Mouse (Mus musculus): ENCODE data around the gene Ankrd55. TPM values are rescaled to one million over a fixed set of nuclear protein-coding genes. Genes with fewer than 3 reads are reported as not detected.

The Ankrd55 gene
- polyA plus RNA-seq, 1 experiment from 2014 or later: 0.11 TPM

DNA sequence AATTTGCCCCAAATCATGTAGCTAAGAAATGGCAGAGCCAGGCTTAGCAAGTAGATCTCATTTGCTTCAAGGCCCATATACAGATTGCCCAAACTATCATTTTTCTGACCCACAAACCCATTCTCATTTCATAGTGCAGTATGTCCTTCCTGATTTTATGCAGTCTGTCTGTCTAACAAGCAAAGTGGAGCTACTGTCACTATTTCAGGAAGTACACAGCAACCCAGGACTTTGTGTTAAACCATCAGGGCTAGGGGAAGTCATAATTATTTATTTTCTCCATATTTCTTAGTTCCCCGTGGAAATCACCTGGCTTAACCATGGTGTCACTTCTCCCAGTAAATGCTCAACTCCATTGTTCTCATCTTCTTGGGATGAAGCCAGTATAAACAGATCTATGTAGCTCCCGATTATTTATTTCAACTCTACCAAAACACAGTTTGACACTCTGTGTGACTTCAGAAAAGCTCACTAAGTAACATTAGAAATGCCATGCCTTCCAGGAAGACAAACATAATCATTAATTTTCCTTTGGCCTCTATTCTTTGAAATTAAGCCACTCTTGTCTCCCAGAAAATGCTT lies 98.3 kb downstream of the Ankrd55 start:
- H3K4me1 ChIP-seq (replicated peaks; ENCODE audit: control insufficient read depth, insufficient read depth, low read length): no peaks in the 10 kb centered on the region
- ATAC-seq (replicated peaks; ENCODE audit: low FRiP score) (no peak), DNase-seq (ENCODE audit: low spot score) (no peak)
- H3K36me3 ChIP-seq (ENCODE audit: control insufficient read depth, insufficient read depth, low read length): no peaks in the 10 kb centered on the region
- WGBS: 66% methylated on average over 2 of the region's 2 CpGs
- no peak overlapping the region for H3K9ac ChIP-seq (ENCODE audit: low read depth, low read length)
- no peaks in the 10 kb centered on the region for H3K27me3 ChIP-seq (replicated peaks; ENCODE audit: control insufficient read depth, insufficient read depth, low read length)
- no peak overlapping the region for H3K4me3 ChIP-seq (ENCODE audit: low read depth, low read length)
- no peaks in the 10 kb centered on the region for H3K9me3 ChIP-seq (ENCODE audit: control insufficient read depth, low read length)
- no peak overlapping the region for H3K27ac ChIP-seq (ENCODE audit: low read depth, low read length)
- no peak overlapping the region for H3K4me2 ChIP-seq

DNA sequence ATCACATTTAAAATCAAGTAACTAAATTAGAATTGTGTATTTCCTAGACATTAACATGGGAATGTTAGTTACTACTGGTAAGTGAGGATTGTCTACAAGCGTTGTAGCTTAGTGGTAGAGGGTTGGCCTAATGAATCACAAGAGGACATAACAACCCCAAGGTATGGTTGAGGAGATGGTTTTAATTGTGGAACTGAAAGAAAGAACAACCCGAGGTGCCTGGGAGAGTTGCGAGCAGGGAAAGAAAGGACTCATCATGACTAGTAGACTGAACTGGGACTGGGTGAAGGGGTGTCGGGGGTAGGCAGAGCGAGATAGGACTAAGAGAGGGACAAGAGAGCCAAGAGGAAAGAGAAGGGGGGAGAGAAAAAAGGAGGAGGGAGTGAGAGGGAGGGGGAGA lies 99.0 kb downstream of the Ankrd55 start:
- H3K9ac ChIP-seq (ENCODE audit: low read depth, low read length): no peak overlapping the region

DNA sequence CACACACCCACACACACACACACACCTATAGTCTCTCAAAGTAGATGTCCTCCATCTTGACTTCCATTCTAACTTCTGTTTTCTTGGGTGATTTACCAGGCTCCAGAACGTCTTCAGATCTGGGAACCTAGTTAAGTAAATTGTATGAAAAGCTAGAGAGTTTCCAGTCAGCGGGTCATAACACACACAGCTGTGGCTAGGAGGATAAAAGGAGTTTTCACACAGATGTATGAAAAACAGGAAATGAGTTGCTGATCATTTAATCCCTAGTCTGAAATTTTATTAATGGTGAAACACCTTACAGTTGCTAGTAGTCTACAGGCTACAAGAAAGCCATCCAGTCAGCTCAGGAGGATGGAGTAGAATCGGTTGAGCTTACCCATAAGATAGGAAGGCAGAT lies 99.9 kb downstream of the Ankrd55 start:
- H3K4me2 ChIP-seq: no peak overlapping the region
- ATAC-seq (replicated peaks; ENCODE audit: low FRiP score) (no peak), DNase-seq (ENCODE audit: low spot score) (no peak)
- no peak overlapping the region for H3K27ac ChIP-seq (ENCODE audit: low read depth, low read length)
- H3K36me3 ChIP-seq (ENCODE audit: control insufficient read depth, insufficient read depth, low read length): no peaks in the 10 kb centered on the region
- no peaks in the 10 kb centered on the region for H3K4me1 ChIP-seq (replicated peaks; ENCODE audit: control insufficient read depth, insufficient read depth, low read length)
- WGBS: 76% methylated on average over 3 of the region's 3 CpGs
- no peaks in the 10 kb centered on the region for H3K9me3 ChIP-seq (ENCODE audit: control insufficient read depth, low read length)
- H3K9ac ChIP-seq (ENCODE audit: low read depth, low read length): no peak overlapping the region
- no peaks in the 10 kb centered on the region for H3K27me3 ChIP-seq (replicated peaks; ENCODE audit: control insufficient read depth, insufficient read depth, low read length)
- H3K4me3 ChIP-seq (ENCODE audit: low read depth, low read length): no peak overlapping the region

More for the DNA sequence above, 99.0 kb downstream of the Ankrd55 start:
- H3K27me3 ChIP-seq (replicated peaks; ENCODE audit: control insufficient read depth, insufficient read depth, low read length): no peaks in the 10 kb centered on the region
- no peak overlapping the region for H3K4me3 ChIP-seq (ENCODE audit: low read depth, low read length)
- no peak for DNase-seq (ENCODE audit: low spot score)
- WGBS: 80% methylated on average over 5 of the region's 5 CpGs
- no peak overlapping the region for H3K4me2 ChIP-seq
- H3K36me3 ChIP-seq (ENCODE audit: control insufficient read depth, insufficient read depth, low read length): no peaks in the 10 kb centered on the region
- ATAC-seq (replicated peaks; ENCODE audit: low FRiP score): no peak
- H3K4me1 ChIP-seq (replicated peaks; ENCODE audit: control insufficient read depth, insufficient read depth, low read length): no peaks in the 10 kb centered on the region
- H3K9me3 ChIP-seq (ENCODE audit: control insufficient read depth, low read length): no peaks in the 10 kb centered on the region
- H3K27ac ChIP-seq (ENCODE audit: low read depth, low read length): no peak overlapping the region

DNA sequence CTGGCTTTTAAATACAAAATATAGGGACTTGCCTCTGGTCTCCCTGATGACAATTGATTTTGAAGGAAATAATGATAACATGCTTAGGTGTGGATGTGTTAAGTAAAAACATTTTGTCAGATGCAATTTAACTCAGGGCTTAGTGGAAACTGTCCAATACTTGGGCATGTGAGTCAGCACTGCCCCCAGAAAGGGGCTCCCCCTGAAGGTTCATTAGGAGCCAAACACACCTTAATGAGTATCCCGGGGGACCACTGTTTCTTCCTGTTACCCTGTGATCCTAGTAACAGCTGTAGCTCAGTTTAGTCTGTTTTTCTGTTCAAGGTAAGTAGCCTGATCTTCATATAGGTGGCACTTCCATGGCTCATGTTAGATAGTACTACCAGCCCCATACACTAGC lies 102.0 kb downstream of the Ankrd55 start:
- Histone ChIP-seq H3K27me3 (replicated peaks; ENCODE audit: control insufficient read depth, insufficient read depth, low read length) (no peaks in the 10 kb centered on the region), H3K4me1 (replicated peaks; ENCODE audit: control insufficient read depth, insufficient read depth, low read length) (no peaks in the 10 kb centered on the region), H3K27ac (ENCODE audit: low read depth, low read length) (no peak overlapping the region), H3K9me3 (ENCODE audit: control insufficient read depth, low read length) (no peaks in the 10 kb centered on the region), H3K36me3 (ENCODE audit: control insufficient read depth, insufficient read depth, low read length) (no peaks in the 10 kb centered on the region), H3K4me3 (ENCODE audit: low read depth, low read length) (no peak overlapping the region), H3K9ac (ENCODE audit: low read depth, low read length) (no peak overlapping the region), H3K4me2 (no peak overlapping the region)
- WGBS: 90% methylated on average over 1 of the region's 1 CpGs
- no peak for ATAC-seq (replicated peaks; ENCODE audit: low FRiP score)
- DNase-seq (ENCODE audit: low spot score): no peak

DNA sequence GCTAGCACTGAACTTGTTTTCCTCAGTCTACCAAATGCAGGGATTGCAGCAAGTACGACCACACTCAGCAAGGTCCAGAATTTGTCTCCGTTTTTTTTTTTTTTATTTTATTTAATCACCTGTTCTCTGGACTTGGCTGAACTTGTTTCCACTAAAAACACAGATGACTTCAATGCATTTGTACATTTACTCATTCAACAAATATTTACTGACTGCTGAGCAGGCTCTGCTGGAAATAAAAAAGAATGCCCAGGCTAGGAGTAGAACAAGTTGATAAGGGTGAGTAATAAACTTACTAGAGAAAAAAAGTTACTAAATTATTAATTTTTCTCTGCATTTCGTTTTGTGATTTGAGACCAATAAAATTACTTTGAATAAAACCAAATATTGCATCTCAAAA lies 103.1 kb downstream of the Ankrd55 start:
- no peak for DNase-seq (ENCODE audit: low spot score)
- Histone ChIP-seq H3K4me3 (ENCODE audit: low read depth, low read length) (no peak overlapping the region), H3K4me2 (no peak overlapping the region), H3K27ac (ENCODE audit: low read depth, low read length) (no peak overlapping the region), H3K4me1 (replicated peaks; ENCODE audit: control insufficient read depth, insufficient read depth, low read length) (no peaks in the 10 kb centered on the region), H3K27me3 (replicated peaks; ENCODE audit: control insufficient read depth, insufficient read depth, low read length) (no peaks in the 10 kb centered on the region), H3K9ac (ENCODE audit: low read depth, low read length) (no peak overlapping the region), H3K9me3 (ENCODE audit: control insufficient read depth, low read length) (no peaks in the 10 kb centered on the region), H3K36me3 (ENCODE audit: control insufficient read depth, insufficient read depth, low read length) (no peaks in the 10 kb centered on the region)
- no peak for ATAC-seq (replicated peaks; ENCODE audit: low FRiP score)
- WGBS: 66% methylated on average over 3 of the region's 3 CpGs

DNA sequence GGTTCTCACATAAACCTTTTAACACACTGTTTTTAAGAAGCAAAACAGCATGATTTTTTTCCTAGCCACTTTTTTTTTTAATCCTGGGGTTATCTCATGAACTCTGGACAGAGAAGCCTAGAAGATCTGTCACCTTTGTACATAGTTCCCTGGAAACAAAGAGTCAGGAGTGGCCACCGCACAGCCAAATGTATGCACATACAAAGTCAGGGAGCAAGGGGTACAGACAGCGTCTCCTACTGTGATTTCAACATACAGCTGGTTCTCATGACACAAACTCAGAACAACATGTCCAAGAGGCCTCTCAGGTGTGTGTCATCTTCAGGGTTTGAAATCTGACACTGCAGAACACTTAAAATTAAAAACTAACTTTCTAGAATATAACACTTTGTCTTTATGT lies 105.1 kb downstream of the Ankrd55 start:
- Histone ChIP-seq H3K9me3 (ENCODE audit: control insufficient read depth, low read length) (no peaks in the 10 kb centered on the region), H3K27me3 (replicated peaks; ENCODE audit: control insufficient read depth, insufficient read depth, low read length) (no peaks in the 10 kb centered on the region), H3K4me3 (ENCODE audit: low read depth, low read length) (no peak overlapping the region), H3K36me3 (ENCODE audit: control insufficient read depth, insufficient read depth, low read length) (no peaks in the 10 kb centered on the region), H3K9ac (ENCODE audit: low read depth, low read length) (no peak overlapping the region), H3K4me1 (replicated peaks; ENCODE audit: control insufficient read depth, insufficient read depth, low read length) (no peaks in the 10 kb centered on the region), H3K27ac (ENCODE audit: low read depth, low read length) (no peak overlapping the region), H3K4me2 (no peak overlapping the region)
- whole genome bisulfite sequencing: 81% methylated on average over 2 of the region's 2 CpGs
- no peak for ATAC-seq (replicated peaks; ENCODE audit: low FRiP score)
- DNase-seq (ENCODE audit: low spot score): no peak

DNA sequence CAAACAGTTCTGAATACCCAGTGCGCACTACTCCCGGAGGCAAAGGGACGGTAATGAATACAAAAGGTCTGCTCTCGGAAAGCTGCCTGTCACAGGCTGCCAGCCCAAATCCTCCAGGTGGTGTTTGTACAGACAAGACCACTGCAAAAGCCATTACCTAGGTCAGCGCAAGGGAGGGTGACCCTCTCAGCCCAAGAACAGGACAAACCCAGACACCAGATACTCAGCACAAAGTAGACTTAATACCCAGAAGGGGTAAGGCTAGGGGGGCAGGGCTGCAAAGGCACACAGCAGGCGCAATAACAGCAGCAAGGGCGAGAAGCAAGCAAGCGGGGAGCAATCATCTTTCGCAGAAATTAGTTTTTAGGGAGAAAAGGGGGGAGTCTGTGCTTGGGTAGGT lies 106.0 kb downstream of the Ankrd55 start:
- H3K36me3 ChIP-seq (ENCODE audit: control insufficient read depth, insufficient read depth, low read length): no peaks in the 10 kb centered on the region
- H3K4me2 ChIP-seq: no peak overlapping the region
- ATAC-seq (replicated peaks; ENCODE audit: low FRiP score): no peak
- H3K27ac ChIP-seq (ENCODE audit: low read depth, low read length): no peak overlapping the region
- WGBS: 74% methylated on average over 9 of the region's 9 CpGs
- no peaks in the 10 kb centered on the region for H3K27me3 ChIP-seq (replicated peaks; ENCODE audit: control insufficient read depth, insufficient read depth, low read length)
- DNase-seq (ENCODE audit: low spot score): no peak
- H3K9me3 ChIP-seq (ENCODE audit: control insufficient read depth, low read length): no peaks in the 10 kb centered on the region
- H3K4me3 ChIP-seq (ENCODE audit: low read depth, low read length): no peak overlapping the region
- no peaks in the 10 kb centered on the region for H3K4me1 ChIP-seq (replicated peaks; ENCODE audit: control insufficient read depth, insufficient read depth, low read length)
- no peak overlapping the region for H3K9ac ChIP-seq (ENCODE audit: low read depth, low read length)

DNA sequence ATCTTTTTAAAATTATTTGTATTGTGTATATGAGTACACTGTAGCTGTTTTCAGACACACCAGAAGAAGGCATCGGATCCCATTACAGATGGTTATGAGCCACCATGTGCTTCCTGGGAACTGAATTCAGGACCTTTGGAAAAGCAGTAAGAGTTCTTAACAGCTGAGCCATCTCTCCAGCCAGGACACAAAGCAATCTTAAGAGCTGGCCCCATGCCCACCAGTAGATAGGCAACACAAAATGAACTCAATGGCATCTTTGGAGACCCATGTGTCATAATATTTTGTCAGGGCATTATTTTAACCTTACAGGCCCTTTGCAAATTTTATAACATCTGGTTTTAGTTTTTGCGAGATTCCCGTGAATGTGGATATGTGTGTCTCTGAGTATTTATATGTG lies 116.5 kb downstream of the Ankrd55 start:
- H3K9ac ChIP-seq (ENCODE audit: low read depth, low read length): no peak overlapping the region
- no peak for ATAC-seq (replicated peaks; ENCODE audit: low FRiP score)
- H3K36me3 ChIP-seq (ENCODE audit: control insufficient read depth, insufficient read depth, low read length): no peaks in the 10 kb centered on the region
- H3K27me3 ChIP-seq (replicated peaks; ENCODE audit: control insufficient read depth, insufficient read depth, low read length): no peaks in the 10 kb centered on the region
- no peak overlapping the region for H3K4me3 ChIP-seq (ENCODE audit: low read depth, low read length)
- DNase-seq (ENCODE audit: low spot score): no peak
- 79% methylated on average over 3 of the region's 3 CpGs for WGBS
- no peaks in the 10 kb centered on the region for H3K4me1 ChIP-seq (replicated peaks; ENCODE audit: control insufficient read depth, insufficient read depth, low read length)
- no peak overlapping the region for H3K4me2 ChIP-seq
- H3K9me3 ChIP-seq (ENCODE audit: control insufficient read depth, low read length): no peaks in the 10 kb centered on the region
- H3K27ac ChIP-seq (ENCODE audit: low read depth, low read length): no peak overlapping the region

DNA sequence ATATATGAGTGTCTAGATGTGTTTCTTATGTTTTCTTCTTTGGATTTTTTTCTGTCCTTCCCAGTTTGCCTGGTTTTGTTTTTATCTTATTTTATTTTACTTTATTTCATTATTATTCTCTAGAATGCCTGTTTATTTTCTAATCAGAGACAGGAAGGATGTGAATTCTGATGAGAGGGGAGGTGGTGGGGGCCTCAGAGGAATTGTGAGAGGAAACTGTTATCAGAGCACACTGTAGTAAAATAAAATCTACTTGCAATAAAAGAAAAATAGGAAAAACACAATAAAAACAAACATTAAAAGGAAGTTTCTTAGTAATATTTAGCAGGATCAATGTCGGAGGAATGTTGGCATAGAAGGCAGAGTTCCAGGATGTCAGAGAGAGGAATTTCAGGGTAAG lies 116.9 kb downstream of the Ankrd55 start:
- H3K9ac ChIP-seq (ENCODE audit: low read depth, low read length): no peak overlapping the region
- ATAC-seq (replicated peaks; ENCODE audit: low FRiP score) (no peak), DNase-seq (ENCODE audit: low spot score) (no peak)
- H3K4me2 ChIP-seq: no peak overlapping the region
- H3K4me1 ChIP-seq (replicated peaks; ENCODE audit: control insufficient read depth, insufficient read depth, low read length): no peaks in the 10 kb centered on the region
- H3K27me3 ChIP-seq (replicated peaks; ENCODE audit: control insufficient read depth, insufficient read depth, low read length): no peaks in the 10 kb centered on the region
- no peaks in the 10 kb centered on the region for H3K9me3 ChIP-seq (ENCODE audit: control insufficient read depth, low read length)
- H3K4me3 ChIP-seq (ENCODE audit: low read depth, low read length): no peak overlapping the region
- no peak overlapping the region for H3K27ac ChIP-seq (ENCODE audit: low read depth, low read length)
- 81% methylated on average over 1 of the region's 1 CpGs for WGBS
- no peaks in the 10 kb centered on the region for H3K36me3 ChIP-seq (ENCODE audit: control insufficient read depth, insufficient read depth, low read length)

All from liver, embryonic 11.5 days (tissue).